Mouse (Mus musculus): Measurements from ENCODE around the gene Pdpr. TPM values are rescaled to one million over a fixed set of nuclear protein-coding genes. Genes with fewer than 3 reads are reported as not detected.
"Not testable (repeated sequence)": the region's sequence is repeated elsewhere in the genome, so short reads cannot be mapped to it uniquely, and the experiment has no call there.

The Pdpr gene
- polyA plus RNA-seq, 1 experiment from 2014 or later, result 11.5 TPM

DNA sequence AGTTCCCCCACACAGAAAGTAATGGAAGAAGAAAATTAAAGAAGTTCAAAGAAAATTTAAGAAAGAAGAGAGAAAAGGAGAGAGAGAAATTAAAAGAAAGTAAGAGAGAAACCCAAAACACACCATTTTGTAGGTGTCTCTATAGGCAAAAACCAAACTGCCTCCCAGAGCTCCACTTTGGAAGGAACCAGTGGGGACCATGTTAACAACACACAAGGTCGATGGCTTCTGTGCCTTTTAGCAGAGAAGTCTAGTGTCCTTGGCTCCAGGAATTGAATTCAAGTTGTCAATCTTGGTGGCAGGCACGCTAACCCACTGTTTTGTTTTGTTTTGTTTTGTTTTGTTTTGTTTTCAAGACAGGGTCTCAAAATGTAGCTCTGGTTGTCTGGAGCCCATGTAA is 31.5 kb upstream of the Pdpr start:
- Histone ChIP-seq H3K27ac (no peak overlapping the region), H3K4me3 (peak overlapping the region; percentile 70; the same call in 1 of the 2 replicates), H3K9me3 (replicated peaks) (no peaks in the 10 kb centered on the region), H3K36me3 (ENCODE audit: poor library complexity, severe bottlenecking) (peaks cover 9% of the 10 kb centered on the region), H3K4me2 (peak overlapping the region; percentile 71), H3K9ac (no peak overlapping the region), H3K27me3 (no peaks in the 10 kb centered on the region), H3K4me1 (peaks cover 16% of the 10 kb centered on the region)
- ATAC-seq, result no peak
- WGBS, result 55% methylated on average over 2 of the region's 2 CpGs

DNA sequence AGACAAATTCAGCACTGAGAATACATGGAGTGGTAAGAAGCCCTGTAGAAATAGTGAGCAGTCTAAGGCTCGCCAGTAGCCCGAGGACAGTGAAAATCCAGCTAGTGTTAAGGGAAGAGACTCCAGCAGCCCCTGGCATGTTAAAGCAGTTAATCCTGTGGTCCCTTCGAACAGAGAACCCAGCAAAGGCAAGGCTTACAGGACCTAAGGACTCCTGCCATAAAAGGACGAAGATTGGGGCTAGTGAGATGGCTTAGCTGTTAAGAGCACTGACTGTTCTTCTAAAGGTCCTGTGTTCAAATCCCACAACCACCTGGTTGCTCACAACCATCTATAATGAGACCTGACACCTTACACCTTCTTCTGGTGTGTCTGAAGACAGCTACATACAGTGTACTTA is 28.1 kb upstream of the Pdpr start:
- Histone ChIP-seq H3K9ac (no peak overlapping the region), H3K4me3 (no peak overlapping the region), H3K9me3 (replicated peaks) (no peaks in the 10 kb centered on the region), H3K4me1 (peaks cover 8% of the 10 kb centered on the region), H3K27ac (no peak overlapping the region), H3K36me3 (ENCODE audit: poor library complexity, severe bottlenecking) (no peaks in the 10 kb centered on the region), H3K4me2 (no peak overlapping the region), H3K27me3 (no peaks in the 10 kb centered on the region)
- WGBS, result 67% methylated on average over 4 of the region's 4 CpGs
- ATAC-seq, result no peak

DNA sequence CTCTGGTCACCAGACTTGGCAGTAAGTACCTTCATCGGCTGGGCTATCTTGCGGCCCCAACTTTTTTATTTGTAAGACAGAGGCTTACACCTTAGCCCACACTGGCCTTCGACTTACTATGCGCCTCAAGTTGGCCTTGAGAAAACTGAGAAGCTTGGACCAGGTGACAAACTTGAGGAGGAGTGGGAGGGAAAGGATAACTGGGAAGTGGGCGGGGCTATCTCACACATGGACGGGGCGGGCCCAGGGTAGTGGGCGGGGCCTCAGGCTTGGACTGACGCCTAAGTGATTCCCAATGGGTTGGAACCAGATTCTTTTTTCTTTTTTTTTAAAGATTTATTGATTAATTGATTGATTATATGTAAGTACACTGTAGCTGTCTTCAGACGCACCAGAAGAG is 27.0 kb upstream of the Pdpr start:
- H3K27ac ChIP-seq, result no peak overlapping the region
- WGBS, result 31% methylated on average over 10 of the region's 10 CpGs
- 0 out of 2 replicates have a peak, but pooled peaks cover 6% of the 10 kb centered on the region for H3K4me1 ChIP-seq
- H3K27me3 ChIP-seq, result no peaks in the 10 kb centered on the region
- no peak overlapping the region for H3K4me3 ChIP-seq
- no peaks in the 10 kb centered on the region for H3K9me3 ChIP-seq (replicated peaks)
- H3K36me3 ChIP-seq (ENCODE audit: poor library complexity, severe bottlenecking), result no peaks in the 10 kb centered on the region
- H3K9ac ChIP-seq, result no peak overlapping the region
- ATAC-seq, result no peak
- no peak overlapping the region for H3K4me2 ChIP-seq

DNA sequence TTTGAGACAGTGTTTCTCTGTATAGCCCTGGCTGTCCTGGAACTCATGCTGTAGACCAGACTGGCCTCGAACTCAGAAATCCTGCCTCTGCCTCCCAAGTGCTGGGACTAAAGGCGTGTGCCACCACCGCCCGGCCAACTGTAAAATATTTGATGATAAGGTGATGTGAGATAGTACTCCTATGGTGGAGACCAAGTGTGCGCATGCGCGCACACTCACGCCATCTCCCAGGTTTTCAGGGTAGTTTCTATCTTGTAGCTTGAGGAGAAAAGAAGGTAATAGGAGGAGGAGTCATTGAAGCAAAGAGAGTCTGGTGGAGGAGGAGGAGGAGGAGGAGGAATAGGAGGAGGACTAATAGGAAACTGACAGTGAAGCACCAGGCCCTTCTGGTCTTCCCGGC is 25.8 kb upstream of the Pdpr start:
- not testable (repeated sequence) for H3K9me3 ChIP-seq (replicated peaks); H3K4me2 ChIP-seq; H3K9ac ChIP-seq; H3K4me3 ChIP-seq; H3K27me3 ChIP-seq; H3K4me1 ChIP-seq; ATAC-seq; H3K27ac ChIP-seq; H3K36me3 ChIP-seq (ENCODE audit: poor library complexity, severe bottlenecking)
- WGBS, result 92% methylated on average over 9 of the region's 9 CpGs

DNA sequence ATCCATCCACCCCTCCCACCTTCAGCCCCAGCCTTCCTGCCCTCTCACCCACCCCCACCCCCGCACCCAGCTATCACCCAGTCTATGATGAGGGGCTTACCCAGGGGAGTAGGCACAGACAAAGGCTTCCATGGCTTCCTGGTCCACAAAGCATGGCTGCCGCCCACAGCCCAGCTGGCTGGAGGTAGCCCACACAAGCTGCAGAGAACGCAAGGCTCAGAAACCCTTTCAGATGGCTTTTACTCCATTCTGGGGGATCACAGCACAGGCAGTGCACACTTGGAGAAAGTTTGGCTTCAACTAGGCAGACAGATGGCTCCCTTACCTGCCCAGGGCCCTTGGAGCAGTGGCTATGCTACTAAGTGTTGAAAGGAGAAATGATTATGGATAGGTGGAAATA is 18.5 kb upstream of the Pdpr start:
- H3K4me3 ChIP-seq, result no peak overlapping the region
- H3K36me3 ChIP-seq (ENCODE audit: poor library complexity, severe bottlenecking), result no peaks in the 10 kb centered on the region
- no peaks in the 10 kb centered on the region for H3K9me3 ChIP-seq (replicated peaks)
- no peak overlapping the region for H3K9ac ChIP-seq
- 82% methylated on average over 3 of the region's 3 CpGs for WGBS
- no peak overlapping the region for H3K27ac ChIP-seq
- no peaks in the 10 kb centered on the region for H3K4me1 ChIP-seq
- no peak overlapping the region for H3K4me2 ChIP-seq
- ATAC-seq, result no peak
- H3K27me3 ChIP-seq, result 0 out of 2 replicates have a peak, but pooled peaks cover 2% of the 10 kb centered on the region

DNA sequence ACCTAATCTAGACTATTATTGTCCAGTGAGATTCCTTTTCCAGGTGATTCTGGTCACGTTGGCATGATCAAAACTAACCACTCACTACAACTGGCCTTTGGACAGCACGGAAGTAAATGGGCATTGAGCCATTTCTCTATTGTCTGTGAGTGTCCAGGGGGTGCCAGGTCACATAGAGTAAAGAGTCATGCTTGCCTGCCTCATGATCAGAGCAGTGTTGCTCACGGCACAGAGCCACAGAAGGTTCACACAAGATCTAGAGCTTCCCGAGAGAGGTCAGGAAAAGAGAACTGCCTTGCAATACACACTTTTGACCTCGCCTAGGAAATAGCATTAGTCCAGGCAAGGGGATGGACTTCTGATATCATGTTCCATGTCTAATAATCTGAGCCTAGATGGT is 15.0 kb upstream of the Pdpr start:
- Histone ChIP-seq H3K36me3 (ENCODE audit: poor library complexity, severe bottlenecking) (no peaks in the 10 kb centered on the region), H3K27me3 (0 out of 2 replicates have a peak, but pooled peaks cover 2% of the 10 kb centered on the region), H3K9ac (no peak overlapping the region), H3K4me1 (peaks cover 10% of the 10 kb centered on the region; the same call in 1 of the 2 replicates), H3K4me2 (no peak overlapping the region), H3K4me3 (no peak overlapping the region), H3K9me3 (replicated peaks) (no peaks in the 10 kb centered on the region), H3K27ac (no peak overlapping the region)
- WGBS, result 68% methylated on average over 5 of the region's 5 CpGs
- no peak for ATAC-seq

DNA sequence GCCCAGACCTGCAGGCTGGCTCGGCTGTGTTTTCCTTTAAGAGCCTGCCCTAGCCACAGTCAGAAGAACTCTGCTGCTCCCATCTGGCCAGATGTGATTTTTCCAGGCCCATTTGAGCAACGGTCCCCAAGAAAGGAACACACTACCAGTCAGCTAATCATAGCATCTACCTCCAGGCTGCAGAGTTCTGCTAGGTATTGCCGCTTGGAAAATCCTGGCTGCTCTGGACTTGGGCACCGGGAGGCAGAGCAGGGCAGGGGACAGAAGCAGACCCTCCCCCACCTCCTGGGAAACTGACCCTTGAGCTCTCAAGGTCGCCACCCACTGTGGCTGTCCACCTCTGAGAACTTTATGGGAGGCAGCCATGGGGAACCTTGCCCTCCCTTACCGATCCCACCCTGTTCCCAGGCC is 14.6 kb upstream of the Pdpr start:
- Histone ChIP-seq H3K4me1 (peaks cover 10% of the 10 kb centered on the region; the same call in 1 of the 2 replicates), H3K9ac (no peak overlapping the region), H3K27ac (no peak overlapping the region), H3K27me3 (0 out of 2 replicates have a peak, but pooled peaks cover 2% of the 10 kb centered on the region), H3K36me3 (ENCODE audit: poor library complexity, severe bottlenecking) (no peaks in the 10 kb centered on the region), H3K9me3 (replicated peaks) (no peaks in the 10 kb centered on the region), H3K4me3 (no peak overlapping the region), H3K4me2 (no peak overlapping the region)
- no peak for ATAC-seq
- 44% methylated on average over 6 of the region's 6 CpGs for WGBS

DNA sequence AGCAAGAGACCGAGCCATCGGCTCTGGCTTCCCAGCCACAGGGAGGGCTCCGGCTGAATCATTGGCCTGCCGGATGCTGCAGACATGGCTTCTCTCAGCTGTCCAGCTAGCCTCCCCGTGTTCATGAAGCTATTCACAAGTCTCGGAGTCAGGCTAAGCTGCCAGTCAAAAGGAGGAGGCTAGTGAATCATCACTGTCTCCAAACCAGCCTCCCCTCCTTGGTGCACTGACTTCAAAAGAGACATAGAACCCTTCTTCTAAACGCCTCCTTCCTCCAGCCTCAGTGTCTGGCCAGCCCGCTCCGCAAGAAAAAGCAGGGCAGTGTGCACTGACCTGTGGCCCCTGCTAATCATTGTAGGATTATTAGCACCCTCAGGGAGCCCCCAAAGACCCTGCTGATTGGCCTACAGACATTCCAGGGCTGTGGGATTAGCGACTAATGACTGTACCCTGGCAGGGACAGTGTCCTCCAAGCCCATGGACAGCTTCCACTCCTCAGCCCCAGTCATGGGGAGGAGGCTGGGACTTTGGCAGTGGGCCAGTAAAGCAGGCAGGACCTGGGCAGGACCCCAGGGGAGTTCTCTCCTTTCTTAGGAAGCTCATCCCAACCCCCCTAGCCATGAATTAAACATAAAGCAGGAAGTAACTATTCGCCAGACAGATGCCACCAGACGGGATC is 12.7 kb upstream of the Pdpr start:
- Histone ChIP-seq H3K4me3 (no peak overlapping the region), H3K4me1 (peaks cover 10% of the 10 kb centered on the region; the same call in 1 of the 2 replicates), H3K36me3 (ENCODE audit: poor library complexity, severe bottlenecking) (no peaks in the 10 kb centered on the region), H3K4me2 (no peak overlapping the region), H3K27ac (no peak overlapping the region), H3K9me3 (replicated peaks) (no peaks in the 10 kb centered on the region), H3K27me3 (0 out of 2 replicates have a peak, but pooled peaks cover 2% of the 10 kb centered on the region), H3K9ac (peak overlapping the region; percentile 30; the same call in 1 of the 2 replicates)
- ATAC-seq, result no peak
- WGBS, result 32% methylated on average over 12 of the region's 12 CpGs

DNA sequence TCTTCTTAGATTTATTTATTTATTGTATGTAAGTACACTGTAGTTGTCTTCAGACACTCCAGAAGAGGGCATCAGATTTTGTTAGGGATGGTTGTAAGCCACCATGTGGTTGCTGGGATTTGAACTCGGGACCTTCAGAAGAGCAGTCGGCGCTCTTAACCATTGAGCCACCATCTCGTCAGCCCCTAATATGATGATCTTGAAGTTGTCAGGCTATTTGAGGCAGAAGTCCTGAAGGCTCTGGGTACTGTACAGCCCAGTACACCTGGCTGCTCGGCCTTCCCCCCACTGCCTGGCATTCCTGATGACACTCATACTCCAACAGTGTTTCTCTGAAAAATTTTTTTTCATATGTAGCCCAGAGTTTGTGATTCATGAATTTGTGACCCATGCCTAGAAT is 10.5 kb upstream of the Pdpr start:
- peaks cover 10% of the 10 kb centered on the region; the same call in 1 of the 2 replicates for H3K4me1 ChIP-seq
- H3K27ac ChIP-seq; H3K9me3 ChIP-seq (replicated peaks); H3K4me3 ChIP-seq; H3K27me3 ChIP-seq; H3K36me3 ChIP-seq (ENCODE audit: poor library complexity, severe bottlenecking); ATAC-seq; H3K4me2 ChIP-seq; H3K9ac ChIP-seq: not testable (repeated sequence)
- WGBS, result 90% methylated on average over 5 of the region's 5 CpGs

DNA sequence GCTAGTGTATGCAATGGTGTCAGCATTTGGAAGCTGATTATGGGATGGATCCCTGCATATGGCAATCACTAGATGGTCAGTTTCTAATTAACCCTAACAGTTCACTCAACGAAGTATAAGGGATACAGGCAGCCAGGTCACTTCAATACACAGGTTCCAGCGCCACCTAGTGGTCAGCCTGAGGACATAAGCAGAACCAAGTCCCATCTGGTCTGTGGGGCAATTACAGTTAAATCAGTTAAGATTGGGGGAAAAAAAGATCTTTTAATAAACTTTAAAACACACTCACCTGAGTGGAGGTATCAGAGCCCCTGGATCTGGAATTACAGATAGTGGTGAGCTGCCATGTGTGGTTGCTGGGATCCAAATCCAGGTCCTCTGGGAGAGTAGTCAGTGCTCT is 4.3 kb upstream of the Pdpr start:
- 0% methylated on average over 2 of the region's 2 CpGs for WGBS
- H3K36me3 ChIP-seq (ENCODE audit: poor library complexity, severe bottlenecking), result no peaks in the 10 kb centered on the region
- H3K4me2 ChIP-seq, result no peak overlapping the region
- no peak overlapping the region for H3K27ac ChIP-seq
- H3K9me3 ChIP-seq (replicated peaks), result no peaks in the 10 kb centered on the region
- H3K4me1 ChIP-seq, result peaks cover 5% of the 10 kb centered on the region
- no peak for ATAC-seq
- H3K4me3 ChIP-seq, result no peak overlapping the region
- H3K27me3 ChIP-seq, result no peaks in the 10 kb centered on the region
- no peak overlapping the region for H3K9ac ChIP-seq

DNA sequence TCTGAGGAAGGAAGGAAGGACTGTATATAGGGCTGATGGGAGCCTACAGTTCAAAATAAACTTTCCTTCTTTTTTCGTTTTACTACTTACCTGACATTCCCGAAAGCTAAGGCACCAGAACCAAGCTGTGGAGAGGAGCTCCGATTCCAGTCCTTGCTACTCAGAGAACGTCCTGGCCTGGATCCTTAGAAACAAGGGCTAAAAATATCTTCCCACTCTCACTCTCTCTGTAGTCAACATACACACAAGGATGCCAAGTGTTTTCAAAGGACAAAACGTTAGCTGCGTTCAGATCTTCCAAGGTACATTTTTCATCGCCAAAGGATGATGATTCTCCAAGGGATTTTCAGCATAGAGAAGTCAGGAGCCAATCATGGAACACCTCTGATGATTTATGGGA is 2.7 kb upstream of the Pdpr start:
- Histone ChIP-seq H3K4me1 (peaks cover 12% of the 10 kb centered on the region), H3K36me3 (ENCODE audit: poor library complexity, severe bottlenecking) (no peaks in the 10 kb centered on the region), H3K4me3 (no peak overlapping the region), H3K9ac (no peak overlapping the region), H3K4me2 (no peak overlapping the region), H3K27me3 (no peaks in the 10 kb centered on the region), H3K27ac (no peak overlapping the region), H3K9me3 (replicated peaks) (no peaks in the 10 kb centered on the region)
- no peak for ATAC-seq
- 84% methylated on average over 7 of the region's 7 CpGs for WGBS

DNA sequence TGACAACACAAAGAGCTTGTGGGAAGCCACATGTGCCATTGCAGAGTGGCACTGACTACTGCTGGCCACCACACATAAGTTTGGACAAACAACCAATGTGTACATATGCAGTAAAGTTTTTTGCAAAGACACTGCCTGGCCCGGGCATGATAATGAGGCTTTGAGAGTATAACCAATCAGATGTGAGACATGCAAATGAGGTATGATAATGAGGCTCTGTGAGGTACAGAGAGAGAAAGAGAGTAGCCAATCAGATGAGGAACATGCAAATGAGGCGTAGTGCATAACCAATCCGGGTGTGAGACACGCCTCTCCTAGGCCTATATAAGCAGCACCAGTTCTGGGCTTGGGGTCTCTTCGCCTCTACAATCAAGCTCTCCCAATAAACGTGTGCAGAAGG is 2.1 kb upstream of the Pdpr start, which contains the start of gene Clec18a:
Clec18a (minus strand) TSS at position 101 of the 400 bp plus-strand sequence.
- ATAC-seq; H3K9ac ChIP-seq; H3K27ac ChIP-seq; H3K9me3 ChIP-seq (replicated peaks); H3K4me3 ChIP-seq; H3K36me3 ChIP-seq (ENCODE audit: poor library complexity, severe bottlenecking); H3K4me2 ChIP-seq; H3K27me3 ChIP-seq: not testable (repeated sequence)
- 90% methylated on average over 6 of the region's 6 CpGs for WGBS
- peaks cover 12% of the 10 kb centered on the region for H3K4me1 ChIP-seq

All from forebrain, embryonic 13.5 days (tissue).